Mouse (Mus musculus) olfactory bulb, adult 2 months (tissue): ENCODE data around the gene Dnajc25. TPM values are rescaled to one million over a fixed set of nuclear protein-coding genes. Genes with fewer than 3 reads are reported as not detected.

ENCODE experiments used
- H3K27ac ChIP-seq: fragments of 200-500 bp; 2 replicates; pipeline ENCODE4 v1.5.1; 2012; ENCODE audit warnings: low read depth, low read length; ENCODE audit not compliant: insufficient read depth
- H3K4me1 ChIP-seq: fragments of 200-500 bp; 2 replicates; pipeline ENCODE4 v1.6.1; 2012; ENCODE audit warnings: low read length; ENCODE audit not compliant: control insufficient read depth, insufficient read depth
- H3K4me3 ChIP-seq: fragments of 200-500 bp; 2 replicates; pipeline ENCODE4 v1.5.1; 2012; ENCODE audit warnings: mild to moderate bottlenecking, low read depth, low read length, moderate library complexity; ENCODE audit not compliant: insufficient read depth
- CTCF ChIP-seq: fragments of 200-500 bp; IDR thresholded peaks from 2 replicates; pipeline ENCODE4 v1.5.1; 2012; ENCODE audit warnings: low read depth, mild to moderate bottlenecking, low read length, moderate library complexity; ENCODE audit not compliant: insufficient read depth
- POLR2A ChIP-seq: fragments of 200-500 bp; IDR thresholded peaks from 2 replicates; pipeline ENCODE4 v1.6.1; 2012; ENCODE audit warnings: mild to moderate bottlenecking, low read depth, low read length, moderate library complexity; ENCODE audit not compliant: insufficient read depth
- WGBS: fragments of 180-500 bp; shearing (Covaris S2); methylation state at CpG from one replicate; pipeline ENCODE4 v1.1.7; 2018; 5-methylcytosine and 5-hydroxymethylcytosine counted together
- polyA plus RNA-seq: library from polyadenylated mRNA; stranded (reverse); fragments of >200 nt; gene quantifications from 2 replicates; pipeline ENCODE4 v1.2.4, GENCODE M21; 2012; ENCODE audit warnings: low replicate concordance; ENCODE audit not compliant: missing spikeins, insufficient read depth, insufficient read length

Gene Dnajc25
- not detected in 2 replicates for polyA plus RNA-seq

DNA sequence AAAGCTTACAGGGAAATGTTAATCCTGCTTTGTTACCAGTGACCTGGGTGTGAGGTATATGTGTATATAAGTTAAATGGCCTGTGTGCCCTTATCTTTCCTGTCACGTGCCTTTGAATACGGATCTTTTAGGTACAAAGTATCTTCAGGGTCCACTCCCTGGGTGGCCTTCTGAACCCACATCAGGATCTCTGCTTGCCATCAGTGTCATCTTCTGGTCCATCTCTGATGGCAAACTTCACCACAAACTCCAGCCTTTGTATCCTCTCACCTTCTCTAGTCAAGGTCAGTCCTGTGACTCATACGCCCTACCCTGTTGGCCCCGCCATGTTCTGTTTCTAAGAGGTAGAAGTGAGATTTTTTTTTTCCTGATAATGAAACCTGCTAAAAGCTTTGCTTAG lies at the start of gene Dnajc25:
Gene Dnajc25 (plus strand): TSS at position 301 of the 400 bp plus-strand sequence.
- Histone ChIP-seq H3K4me3 (no peak within 1 kb of the TSS), H3K4me1 (no peaks in the 10 kb centered on the region), H3K27ac (no peak within 1 kb of the TSS)
- 96% methylated on average over 4 of the region's 4 CpGs for WGBS
- no peak for TF ChIP-seq CTCF
- TF ChIP-seq POLR2A = no peak

DNA sequence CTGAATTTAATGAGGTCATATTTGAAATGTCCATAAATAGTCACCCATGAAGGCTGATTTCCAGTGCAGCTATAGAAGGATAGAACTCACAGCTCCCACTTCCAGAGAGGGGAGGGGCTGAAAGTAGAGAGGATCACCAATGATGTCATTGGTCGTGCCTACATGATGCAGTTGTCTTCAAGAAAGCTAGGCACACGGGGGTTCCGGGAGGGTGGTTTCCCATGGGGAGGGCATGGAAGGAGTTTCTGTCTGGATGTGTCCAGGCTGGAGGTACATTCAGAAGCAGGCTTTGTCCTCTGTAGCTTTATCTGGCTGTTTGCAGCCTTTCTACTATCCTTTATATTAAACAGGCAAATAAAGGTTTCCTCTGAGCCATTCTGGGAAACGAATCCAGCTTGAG lies 46.5 kb upstream of the Dnajc25 start:
- Histone ChIP-seq H3K4me1 (peaks cover 5% of the 10 kb centered on the region), H3K27ac (no peak overlapping the region), H3K4me3 (no peak overlapping the region)
- TF ChIP-seq CTCF (no peak), POLR2A (no peak)
- 65% methylated on average over 4 of the region's 4 CpGs for WGBS

DNA sequence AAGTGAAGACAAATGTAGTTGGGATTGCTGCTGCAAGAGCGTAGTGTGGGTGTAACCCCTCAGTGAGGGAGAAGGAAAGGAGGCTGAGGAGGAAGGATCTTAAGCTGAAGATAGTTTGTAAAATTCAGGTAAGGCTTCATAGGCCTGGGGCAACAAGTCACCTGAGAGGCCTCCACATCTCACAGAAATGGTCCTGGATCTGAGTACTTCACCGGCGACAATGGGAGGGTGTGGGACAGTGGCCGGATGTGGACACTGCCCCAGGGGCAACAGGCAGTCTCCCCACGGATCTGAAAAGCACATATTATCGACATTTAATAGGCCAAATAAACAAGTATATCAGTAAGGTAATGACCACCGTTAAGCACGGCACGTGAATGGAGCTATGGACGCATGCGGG lies 42.2 kb upstream of the Dnajc25 start:
- TF ChIP-seq CTCF (no peak), POLR2A (no peak)
- Histone ChIP-seq H3K27ac (no peak overlapping the region), H3K4me1 (no peaks in the 10 kb centered on the region), H3K4me3 (no peak overlapping the region)
- WGBS = 93% methylated on average over 11 of the region's 11 CpGs

DNA sequence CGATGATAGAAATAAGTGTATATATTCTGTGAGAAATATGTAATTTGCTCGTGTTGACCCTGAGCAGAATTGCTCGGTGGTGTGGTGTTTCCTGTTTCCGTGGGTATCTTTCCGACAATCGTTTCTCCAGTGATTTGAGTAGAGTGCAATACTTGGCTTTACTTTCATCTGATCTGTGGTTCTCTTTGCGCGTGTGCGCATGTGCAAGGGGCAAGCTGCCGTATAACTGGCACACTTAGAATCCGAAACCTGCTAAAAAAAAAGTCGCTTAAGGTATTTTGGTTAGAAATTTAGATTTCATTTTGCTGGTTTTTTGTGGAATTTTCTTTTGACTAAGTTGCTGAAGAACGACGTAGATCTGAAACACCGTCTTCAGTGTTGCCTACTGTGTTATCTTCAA lies 33.1 kb upstream of the Dnajc25 start:
- no peaks in the 10 kb centered on the region for H3K4me1 ChIP-seq
- no peak for TF ChIP-seq CTCF
- no peak for TF ChIP-seq POLR2A
- WGBS = 94% methylated on average over 15 of the region's 15 CpGs

DNA sequence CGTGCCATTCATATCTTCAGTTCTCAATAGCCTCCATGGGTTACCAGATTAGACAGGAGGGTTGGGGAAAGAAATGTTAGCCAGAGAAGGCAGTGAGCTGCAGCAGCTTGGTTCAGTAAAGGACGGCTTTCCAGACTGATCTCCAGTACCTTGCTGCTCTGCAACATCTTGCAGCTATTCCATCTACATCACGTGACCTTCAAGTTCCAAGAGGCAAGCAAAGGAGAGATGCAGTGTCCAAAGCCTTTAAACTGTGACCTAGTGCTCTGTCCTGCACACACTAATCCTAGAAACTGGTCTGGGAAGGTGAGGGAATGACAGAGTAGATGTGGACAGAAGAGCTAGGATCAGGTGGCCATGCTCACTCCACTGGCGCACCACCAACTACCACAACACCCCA lies 31.6 kb upstream of the Dnajc25 start:
- H3K4me3 ChIP-seq = no peak overlapping the region
- no peaks in the 10 kb centered on the region for H3K4me1 ChIP-seq
- WGBS = 95% methylated on average over 4 of the region's 4 CpGs
- H3K27ac ChIP-seq = no peak overlapping the region
- TF ChIP-seq POLR2A = no peak
- no peak for TF ChIP-seq CTCF

More for the DNA sequence above, 33.1 kb upstream of the Dnajc25 start:
- no peak overlapping the region for H3K4me3 ChIP-seq
- H3K27ac ChIP-seq = no peak overlapping the region

DNA sequence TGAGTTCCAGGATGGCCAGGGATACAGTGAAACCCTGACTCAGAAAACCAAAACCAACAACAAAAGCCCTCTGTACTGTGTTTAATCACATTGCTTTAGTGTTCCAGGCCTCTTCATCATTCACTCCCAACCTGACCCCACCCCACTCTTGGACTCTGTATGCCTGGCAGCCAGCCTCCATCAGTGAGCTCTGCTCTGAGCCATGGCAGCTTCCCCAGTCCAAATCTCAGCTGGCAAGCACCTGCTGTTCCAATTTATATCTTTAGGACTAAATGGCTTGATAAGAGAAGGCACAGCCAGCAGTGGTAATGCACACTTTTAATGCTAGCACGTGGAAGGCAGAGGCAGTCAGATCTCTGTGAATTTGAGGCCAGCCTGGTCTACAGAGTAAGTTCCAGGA lies 29.7 kb upstream of the Dnajc25 start:
- Histone ChIP-seq H3K27ac (no peak overlapping the region), H3K4me3 (no peak overlapping the region), H3K4me1 (no peaks in the 10 kb centered on the region)
- WGBS = 85% methylated on average over 1 of the region's 1 CpGs
- no peak for TF ChIP-seq POLR2A
- TF ChIP-seq CTCF = no peak

DNA sequence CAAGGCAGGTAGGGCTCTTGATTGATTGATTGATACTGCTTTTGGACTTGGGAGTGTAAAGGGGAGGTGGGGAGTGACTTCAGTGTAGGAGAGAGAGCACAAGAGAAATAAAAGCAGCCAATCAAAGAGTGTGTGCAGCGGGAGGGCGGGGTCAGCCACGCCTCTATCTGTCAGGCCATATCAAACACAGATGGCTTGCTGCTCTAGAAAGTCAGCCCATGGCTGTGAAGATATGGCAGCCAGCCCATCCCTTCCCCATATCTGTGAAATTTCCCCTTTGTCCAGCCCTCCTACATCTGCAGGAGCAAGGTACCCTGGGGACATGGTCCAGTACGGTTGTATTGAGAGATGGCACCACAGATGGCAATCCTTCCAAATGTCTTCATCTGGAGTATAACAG lies 24.2 kb upstream of the Dnajc25 start:
- Histone ChIP-seq H3K4me1 (no peaks in the 10 kb centered on the region), H3K4me3 (no peak overlapping the region), H3K27ac (no peak overlapping the region)
- TF ChIP-seq CTCF = no peak
- no peak for TF ChIP-seq POLR2A
- 83% methylated on average over 4 of the region's 4 CpGs for WGBS

DNA sequence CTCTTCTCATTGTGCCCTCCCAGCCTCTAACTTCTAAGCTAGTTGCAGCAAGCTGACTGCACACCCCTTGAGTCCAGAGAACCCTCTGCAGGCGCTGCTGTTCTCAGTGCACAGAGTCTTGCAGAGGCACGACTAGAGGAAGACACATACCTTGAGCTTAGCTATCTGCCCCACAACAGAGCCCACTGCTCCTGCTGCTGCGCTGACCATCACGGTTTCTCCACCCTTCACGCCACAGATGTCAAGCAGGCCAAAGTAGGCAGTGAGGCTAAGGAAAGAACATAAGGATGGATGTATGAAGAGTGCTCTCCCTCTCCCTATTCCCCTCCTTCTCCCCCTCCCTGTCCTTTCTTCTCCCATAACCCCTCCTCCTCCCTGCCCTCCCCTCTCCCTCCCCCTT lies 19.2 kb upstream of the Dnajc25 start:
- H3K4me1 ChIP-seq = no peaks in the 10 kb centered on the region
- TF ChIP-seq CTCF (no peak), POLR2A (no peak)
- H3K27ac ChIP-seq = no peak overlapping the region
- no peak overlapping the region for H3K4me3 ChIP-seq
- WGBS = 89% methylated on average over 5 of the region's 5 CpGs

DNA sequence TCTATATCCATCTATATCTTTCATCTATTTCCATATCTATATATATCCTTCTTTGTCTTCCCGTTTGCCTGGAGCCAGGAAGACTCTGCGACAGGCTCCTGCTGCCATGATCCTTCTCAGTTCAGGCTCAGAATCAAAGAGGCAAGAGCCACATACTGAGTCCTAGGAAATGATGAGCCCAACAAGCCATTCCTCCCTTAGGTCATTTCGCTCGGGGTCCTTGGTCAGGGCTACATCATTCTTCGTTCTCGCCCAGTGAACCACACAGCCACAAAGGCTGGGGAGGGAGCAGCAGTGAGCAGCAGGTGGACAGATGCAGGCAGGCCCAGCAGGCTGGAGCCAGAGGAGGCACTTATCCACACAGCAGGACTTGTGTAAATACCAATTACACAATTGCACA lies 13.4 kb upstream of the Dnajc25 start:
- no peak overlapping the region for H3K4me3 ChIP-seq
- 80% methylated on average over 6 of the region's 6 CpGs for WGBS
- peaks cover 3% of the 10 kb centered on the region for H3K4me1 ChIP-seq
- H3K27ac ChIP-seq = no peak overlapping the region
- TF ChIP-seq POLR2A = no peak
- TF ChIP-seq CTCF = no peak

DNA sequence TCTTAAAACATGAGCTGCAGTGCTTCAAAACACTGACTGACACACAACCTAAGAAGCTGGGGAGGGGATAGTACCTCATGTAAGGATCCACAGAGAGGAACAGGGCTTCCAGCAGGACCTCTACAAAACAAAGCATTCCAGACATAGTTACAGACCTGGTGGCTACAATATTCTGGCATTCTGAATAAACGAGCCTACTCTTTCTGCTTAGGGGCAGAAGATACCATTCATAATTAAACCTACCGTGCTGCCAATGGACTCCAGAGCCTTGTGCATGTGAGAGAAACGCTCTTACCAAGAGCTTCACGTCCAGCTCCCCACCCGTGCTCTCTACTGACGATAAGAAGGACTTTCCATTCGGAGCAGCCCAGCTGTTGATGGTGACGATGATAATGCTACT lies 12.1 kb upstream of the Dnajc25 start:
- Histone ChIP-seq H3K4me1 (peaks cover 10% of the 10 kb centered on the region), H3K27ac (no peak overlapping the region), H3K4me3 (no peak overlapping the region)
- no peak for TF ChIP-seq POLR2A
- TF ChIP-seq CTCF = no peak
- WGBS = 93% methylated on average over 8 of the region's 8 CpGs
